Mouse (Mus musculus) lung, postnatal 0 days (tissue): ENCODE measurements at regions not wholly inside any gene's neighbourhood (a gene's known extent, or its start where the extent isn't known, plus 50 kb on each side); places are given as distances from the start of the nearest gene placed in this dataset.

Experiments
- CTCF ChIP-seq: IDR thresholded peaks from 2 replicates; pipeline ENCODE4 v1.5.1; 2016; ENCODE audit warnings: antibody characterized with exemption, mild to moderate bottlenecking
- EP300 ChIP-seq: IDR thresholded peaks from 2 replicates; pipeline ENCODE4 v1.6.1; 2016; ENCODE audit warnings: antibody characterized with exemption, mild to moderate bottlenecking, control low read depth

DNA sequence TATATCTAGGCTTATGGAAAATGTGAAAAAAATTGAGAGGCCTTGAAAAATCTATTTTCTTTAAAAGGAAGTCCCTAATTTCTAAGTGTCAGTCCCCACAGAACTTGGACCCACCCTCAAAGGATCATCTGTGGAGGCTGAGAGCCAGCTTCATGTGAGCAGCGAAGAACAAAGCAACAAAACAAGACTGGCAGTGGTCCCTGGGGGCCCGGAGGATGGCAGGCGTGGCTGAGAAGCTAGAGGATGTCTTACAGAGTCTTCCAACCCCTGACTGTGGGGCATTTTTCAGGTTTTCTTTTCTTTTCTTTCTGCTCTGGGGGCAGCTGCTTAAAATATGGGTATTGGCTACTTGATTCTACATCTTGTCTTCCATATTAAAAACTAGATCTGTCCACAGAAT is 90.5 kb downstream of the Cog6 start:
- TF ChIP-seq CTCF (no peak), EP300 (no peak)
